Mouse (Mus musculus): ENCODE data around the gene Nfkbil1. TPM values are rescaled to one million over a fixed set of nuclear protein-coding genes. Genes with fewer than 3 reads are reported as not detected.
A peak's percentile ranks its signal among the peaks of the same experiment; 100 is the strongest.

Gene Nfkbil1
- polyA plus RNA-seq, 1 experiment from 2014 or later, result 10.4 TPM

GRCm38 (mm10) chr17:35187959-35188610 is 47.5 kb downstream of the Nfkbil1 start, which contains the start of gene Lst1:
Lst1 (minus strand) TSS chr17:35188439.
- no peaks in the 10 kb centered on the region for H3K9me3 ChIP-seq
- no peak within 1 kb of the TSS for H3K4me3 ChIP-seq
- 0 out of 2 replicates have a peak within 1 kb of the TSS, but pooled peaks have one; percentile 42 for H3K27ac ChIP-seq
- no peak for DNase-seq (ENCODE audit: low spot score)
- no peaks in the 10 kb centered on the region for H3K36me3 ChIP-seq
- H3K27me3 ChIP-seq (ENCODE audit: insufficient read depth, poor library complexity, severe bottlenecking), result peaks cover 4% of the 10 kb centered on the region; the same call in 1 of the 2 replicates
- WGBS, result 76% methylated on average over 7 of the region's 7 CpGs
- H3K4me1 ChIP-seq, result peaks cover 17% of the 10 kb centered on the region

DNA sequence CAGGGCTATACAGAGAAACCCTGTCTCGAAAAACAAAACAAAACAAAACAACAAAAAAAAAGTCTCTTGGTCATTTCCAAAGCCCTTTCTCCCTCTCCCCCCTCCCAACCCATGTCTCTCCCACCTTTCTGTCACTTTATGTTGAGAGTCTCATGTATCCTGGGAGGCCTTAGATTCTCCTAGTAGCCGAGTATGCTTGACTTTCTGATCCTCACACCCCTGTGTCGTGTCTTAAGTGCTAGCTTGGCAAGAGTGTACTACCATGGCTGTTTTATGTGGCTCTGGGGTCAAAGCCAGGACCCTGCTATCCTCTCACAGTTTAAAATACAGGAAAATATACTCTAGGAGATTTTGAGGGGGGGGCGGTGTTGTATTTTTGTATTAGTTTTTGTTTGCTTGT is 48.2 kb downstream of the Nfkbil1 start:
- no peak for DNase-seq (ENCODE audit: low spot score)
- Histone ChIP-seq H3K27me3 (ENCODE audit: insufficient read depth, poor library complexity, severe bottlenecking) (no peaks in the 10 kb centered on the region), H3K27ac (no peak overlapping the region), H3K4me1 (peaks cover 17% of the 10 kb centered on the region), H3K9me3 (no peaks in the 10 kb centered on the region), H3K4me3 (no peak overlapping the region), H3K36me3 (no peaks in the 10 kb centered on the region)
- WGBS, result 73% methylated on average over 4 of the region's 4 CpGs

DNA sequence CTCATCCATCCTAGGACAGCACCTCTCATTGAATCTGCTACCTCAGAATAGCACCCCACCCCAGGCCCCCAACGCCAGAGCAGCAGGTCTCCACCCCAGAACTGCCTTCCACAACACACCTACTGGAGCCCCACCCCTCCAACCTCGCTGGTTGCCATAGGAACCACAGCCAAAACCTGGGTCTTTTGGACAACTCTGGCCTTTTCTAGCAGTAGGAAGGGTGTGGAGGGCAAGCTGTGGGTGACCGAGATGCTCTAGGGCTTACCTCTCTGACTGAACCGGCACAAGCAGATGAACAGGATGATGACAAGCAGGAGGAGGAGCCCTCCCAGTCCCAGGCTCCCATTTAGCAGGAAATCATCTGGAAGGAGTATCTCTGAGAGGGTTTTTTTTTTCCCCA is 48.9 kb downstream of the Nfkbil1 start:
- WGBS, result 0% methylated on average over 4 of the region's 4 CpGs

DNA sequence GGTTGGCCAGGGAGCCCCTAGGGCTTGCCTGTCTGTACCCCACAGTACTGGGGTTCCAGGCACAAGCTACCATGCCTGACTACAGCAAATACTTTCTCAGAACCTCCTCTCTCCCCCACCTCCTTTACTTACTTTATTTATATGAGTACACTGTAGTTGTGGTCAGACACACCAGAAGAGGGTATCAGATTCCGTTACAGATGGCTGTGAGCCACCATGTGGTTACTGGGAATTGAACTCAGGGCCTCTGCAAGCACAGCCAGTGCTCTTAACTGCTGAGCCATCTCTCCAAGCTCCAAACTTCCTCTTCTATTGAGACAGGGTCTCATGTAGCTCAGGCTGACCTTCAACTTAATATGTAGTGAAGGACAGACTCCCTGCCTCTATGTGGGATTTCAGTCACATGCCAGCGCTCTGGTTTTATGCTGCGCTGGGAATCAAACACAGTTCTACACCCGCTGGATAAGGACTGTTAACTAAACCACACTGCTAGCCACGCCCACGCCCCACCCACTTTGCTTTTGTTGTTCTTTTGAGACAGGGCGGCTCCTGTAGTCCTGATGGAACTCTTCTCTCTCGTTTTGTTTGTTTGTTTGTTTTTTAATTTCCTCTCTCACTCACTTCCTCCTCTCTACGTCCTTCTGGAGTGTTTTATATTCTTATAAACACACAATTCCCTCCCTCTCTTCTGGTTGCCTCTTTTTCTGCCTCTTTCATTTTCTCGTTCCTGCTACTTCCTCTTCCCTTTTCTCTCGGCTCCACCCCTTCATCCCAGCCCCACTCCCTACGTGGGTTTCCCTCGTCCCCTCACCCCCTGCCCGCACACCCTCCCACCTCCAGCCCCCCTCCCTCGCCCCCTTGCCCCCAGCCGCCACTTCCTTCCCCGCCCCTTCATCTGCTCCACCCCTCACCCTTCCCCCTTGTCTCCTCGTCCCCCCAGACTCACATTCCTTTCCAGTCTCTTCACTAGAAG is 49.7 kb downstream of the Nfkbil1 start:
- Histone ChIP-seq H3K27me3 (ENCODE audit: insufficient read depth, poor library complexity, severe bottlenecking) (no peaks in the 10 kb centered on the region), H3K4me3 (peak overlapping the region; percentile 66), H3K9me3 (no peaks in the 10 kb centered on the region), H3K4me1 (peaks cover 17% of the 10 kb centered on the region), H3K27ac (peak overlapping the region; percentile 83), H3K36me3 (no peaks in the 10 kb centered on the region)
- DNase-seq (ENCODE audit: low spot score), result peak; percentile 86
- WGBS, result 3% methylated on average over 18 of the region's 18 CpGs

More for the DNA sequence above, 48.9 kb downstream of the Nfkbil1 start:
- peaks cover 17% of the 10 kb centered on the region for H3K4me1 ChIP-seq
- H3K4me3 ChIP-seq, result peak overlapping the region; percentile 66
- no peaks in the 10 kb centered on the region for H3K36me3 ChIP-seq
- peak overlapping the region; percentile 83 for H3K27ac ChIP-seq
- no peak for DNase-seq (ENCODE audit: low spot score)
- H3K9me3 ChIP-seq, result no peaks in the 10 kb centered on the region
- H3K27me3 ChIP-seq (ENCODE audit: insufficient read depth, poor library complexity, severe bottlenecking), result no peaks in the 10 kb centered on the region

DNA sequence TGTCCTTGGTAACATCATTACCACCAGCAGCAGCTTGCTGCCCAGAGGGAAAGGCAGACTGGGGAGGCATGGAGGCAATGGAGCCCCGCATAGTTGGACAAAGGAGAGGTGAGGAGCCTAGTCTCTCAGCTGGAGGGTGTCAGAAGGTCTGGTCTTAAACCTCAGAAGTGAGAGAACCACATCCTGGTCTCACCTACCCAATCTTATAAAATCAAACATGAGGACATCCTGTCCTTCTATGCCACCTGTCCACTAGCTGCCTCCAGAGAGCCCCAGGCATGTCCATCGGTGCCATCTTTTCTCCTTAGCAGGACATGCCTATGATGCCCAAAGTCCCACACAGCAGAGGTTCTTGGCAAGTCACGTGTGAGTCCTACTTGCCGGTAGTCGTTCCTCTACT is 55.5 kb downstream of the Nfkbil1 start:
- Histone ChIP-seq H3K27me3 (ENCODE audit: insufficient read depth, poor library complexity, severe bottlenecking) (no peaks in the 10 kb centered on the region), H3K36me3 (no peaks in the 10 kb centered on the region), H3K9me3 (no peaks in the 10 kb centered on the region), H3K4me1 (0 out of 2 replicates have a peak, but pooled peaks cover 2% of the 10 kb centered on the region), H3K4me3 (no peak overlapping the region), H3K27ac (no peak overlapping the region)
- WGBS, result 79% methylated on average over 5 of the region's 5 CpGs
- no peak for DNase-seq (ENCODE audit: low spot score)

DNA sequence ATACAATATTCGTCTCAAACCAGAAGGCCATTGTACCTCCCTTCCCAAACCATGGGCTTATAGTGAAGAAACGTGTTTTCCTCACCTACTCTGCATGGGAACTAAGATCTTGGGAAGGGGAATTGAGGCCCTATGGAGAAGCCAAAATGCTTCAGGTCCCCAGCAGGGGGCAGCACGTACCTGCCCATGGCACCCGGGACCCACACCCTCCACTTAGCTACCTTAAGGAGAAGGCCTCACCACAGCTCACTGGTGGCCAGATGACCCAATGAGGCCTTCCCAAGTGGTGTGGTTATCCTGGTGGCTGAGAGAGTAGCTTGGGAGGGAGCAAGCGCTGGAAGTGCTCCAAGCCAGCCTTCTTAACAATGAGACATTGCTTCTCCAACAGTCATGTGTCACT is 57.1 kb downstream of the Nfkbil1 start:
- 10% methylated on average over 5 of the region's 5 CpGs for WGBS

DNA sequence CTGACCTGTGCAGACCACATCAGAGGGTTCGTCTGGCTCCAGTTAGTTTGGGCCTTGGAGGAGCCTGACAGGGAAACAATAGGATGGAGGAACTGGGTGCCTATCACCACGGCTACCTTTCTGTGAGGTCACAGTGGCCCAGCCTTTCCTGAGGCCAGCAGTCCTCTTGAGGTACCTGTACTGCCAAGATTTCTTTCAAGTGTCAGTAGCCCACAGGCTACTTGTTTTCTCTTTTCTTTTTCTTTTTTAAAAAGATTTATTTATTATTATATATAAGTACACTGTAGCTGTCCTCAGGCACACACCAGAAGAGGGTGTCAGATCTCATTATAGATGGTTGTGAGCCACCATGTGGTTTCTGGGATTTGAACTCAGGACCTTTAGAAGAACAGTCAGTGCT is 59.6 kb downstream of the Nfkbil1 start, which contains the start of gene Aif1:
Gene Aif1, minus strand, starts transcription at position 101 of the 400 bp plus-strand sequence.
- Histone ChIP-seq H3K4me3 (no peak within 1 kb of the TSS), H3K27me3 (ENCODE audit: insufficient read depth, poor library complexity, severe bottlenecking) (peaks cover 15% of the 10 kb centered on the region; the same call in 1 of the 2 replicates), H3K4me1 (0 out of 2 replicates have a peak, but pooled peaks cover 2% of the 10 kb centered on the region), H3K27ac (no peak within 1 kb of the TSS), H3K36me3 (no peaks in the 10 kb centered on the region), H3K9me3 (no peaks in the 10 kb centered on the region)
- no peak for DNase-seq (ENCODE audit: low spot score)
- WGBS, result 55% methylated on average over 2 of the region's 2 CpGs

More for the DNA sequence above, 57.1 kb downstream of the Nfkbil1 start:
- no peak overlapping the region for H3K27ac ChIP-seq
- no peaks in the 10 kb centered on the region for H3K9me3 ChIP-seq
- H3K36me3 ChIP-seq, result no peaks in the 10 kb centered on the region
- no peak overlapping the region for H3K4me3 ChIP-seq
- H3K27me3 ChIP-seq (ENCODE audit: insufficient read depth, poor library complexity, severe bottlenecking), result no peaks in the 10 kb centered on the region
- peak; percentile 89 for DNase-seq (ENCODE audit: low spot score)
- 0 out of 2 replicates have a peak, but pooled peaks cover 2% of the 10 kb centered on the region for H3K4me1 ChIP-seq

DNA sequence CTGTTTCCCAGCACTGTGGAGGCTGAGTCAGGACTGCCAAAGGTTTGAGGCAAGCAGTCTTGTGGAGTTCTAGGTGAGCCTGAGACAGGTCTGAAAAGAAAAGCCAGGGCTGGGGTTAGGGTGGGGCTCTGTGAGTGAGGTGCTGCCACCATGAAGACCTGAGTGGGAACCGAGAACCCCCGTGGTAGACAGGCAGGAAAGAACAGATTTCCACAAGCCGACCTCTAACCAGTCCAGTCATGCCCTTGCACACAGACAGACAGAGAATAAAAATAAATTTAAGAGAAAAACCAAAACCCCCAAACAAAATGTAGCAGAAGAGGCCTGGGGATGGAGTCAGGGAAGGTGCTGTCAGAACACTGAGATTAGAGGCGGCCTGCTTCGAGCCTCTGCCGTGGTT is 60.2 kb downstream of the Nfkbil1 start:
- no peak overlapping the region for H3K27ac ChIP-seq
- H3K4me1 ChIP-seq, result 0 out of 2 replicates have a peak, but pooled peaks cover 2% of the 10 kb centered on the region
- WGBS, result 79% methylated on average over 6 of the region's 6 CpGs
- peaks cover 15% of the 10 kb centered on the region; the same call in 1 of the 2 replicates for H3K27me3 ChIP-seq (ENCODE audit: insufficient read depth, poor library complexity, severe bottlenecking)
- no peak for DNase-seq (ENCODE audit: low spot score)
- no peak overlapping the region for H3K4me3 ChIP-seq
- H3K36me3 ChIP-seq, result no peaks in the 10 kb centered on the region
- no peaks in the 10 kb centered on the region for H3K9me3 ChIP-seq

- no peak for DNase-seq (ENCODE audit: low spot score)
- Histone ChIP-seq H3K27ac (no peak overlapping the region), H3K4me3 (no peak overlapping the region), H3K36me3 (no peaks in the 10 kb centered on the region), H3K27me3 (ENCODE audit: insufficient read depth, poor library complexity, severe bottlenecking) (peaks cover 15% of the 10 kb centered on the region; the same call in 1 of the 2 replicates), H3K9me3 (no peaks in the 10 kb centered on the region), H3K4me1 (0 out of 2 replicates have a peak, but pooled peaks cover 2% of the 10 kb centered on the region)
- WGBS, result 70% methylated on average over 8 of the region's 8 CpGs
These were observed 61.2 kb downstream of the Nfkbil1 start for GRCm38 (mm10) chr17:35174201-35174977.

- no peak overlapping the region for H3K27ac ChIP-seq
- H3K4me1 ChIP-seq, result no peaks in the 10 kb centered on the region
- H3K9me3 ChIP-seq, result no peaks in the 10 kb centered on the region
- DNase-seq (ENCODE audit: low spot score), result no peak
- WGBS, result 68% methylated on average over 3 of the region's 3 CpGs
- no peaks in the 10 kb centered on the region for H3K36me3 ChIP-seq
- peaks cover 15% of the 10 kb centered on the region; the same call in 1 of the 2 replicates for H3K27me3 ChIP-seq (ENCODE audit: insufficient read depth, poor library complexity, severe bottlenecking)
- no peak overlapping the region for H3K4me3 ChIP-seq
These were observed 62.3 kb downstream of the Nfkbil1 start for GRCm38 (mm10) chr17:35173329-35173728.

- Histone ChIP-seq H3K4me1 (no peaks in the 10 kb centered on the region), H3K27ac (no peak overlapping the region), H3K36me3 (no peaks in the 10 kb centered on the region), H3K4me3 (no peak overlapping the region), H3K27me3 (ENCODE audit: insufficient read depth, poor library complexity, severe bottlenecking) (peaks cover 15% of the 10 kb centered on the region; the same call in 1 of the 2 replicates), H3K9me3 (no peaks in the 10 kb centered on the region)
- DNase-seq (ENCODE audit: low spot score), result no peak
- 64% methylated on average over 11 of the region's 11 CpGs for WGBS
These were observed 63.0 kb downstream of the Nfkbil1 start for GRCm38 (mm10) chr17:35172445-35173234.

Measured in heart, embryonic 10.5 days (tissue).